Mouse (Mus musculus) ovary, postnatal 10 days (tissue): ENCODE results near the gene Ppp3ca.

Experiments
- DNase-seq: peaks from one replicate; pipeline ENCODE4 v3.0.0; 2022; ENCODE audit warnings: low spot score

Gene Ppp3ca

GRCm38 (mm10) chr3:136813886-136814285, 144.0 kb downstream of the Ppp3ca start:
- DNase-seq = no peak

GRCm38 (mm10) chr3:136814916-136815315, 145.0 kb downstream of the Ppp3ca start:
- no peak for DNase-seq

GRCm38 (mm10) chr3:136816319-136816718, 146.4 kb downstream of the Ppp3ca start:
- no peak for DNase-seq

- no peak for DNase-seq
Measured at GRCm38 (mm10) chr3:136818997-136819396, 149.1 kb downstream of the Ppp3ca start.

GRCm38 (mm10) chr3:136821039-136821438, 151.1 kb downstream of the Ppp3ca start:
- DNase-seq = no peak

- no peak for DNase-seq
Measured at GRCm38 (mm10) chr3:136821993-136822392, 152.1 kb downstream of the Ppp3ca start.

GRCm38 (mm10) chr3:136822431-136822830, 152.5 kb downstream of the Ppp3ca start:
- DNase-seq = no peak

- no peak for DNase-seq
Measured at GRCm38 (mm10) chr3:136828451-136828850, 158.5 kb downstream of the Ppp3ca start.

GRCm38 (mm10) chr3:136829109-136829508, 159.2 kb downstream of the Ppp3ca start:
- no peak for DNase-seq

GRCm38 (mm10) chr3:136830687-136831220, 160.8 kb downstream of the Ppp3ca start:
- DNase-seq = no peak

- no peak for DNase-seq
Measured at GRCm38 (mm10) chr3:136833003-136833745, 163.2 kb downstream of the Ppp3ca start.

- DNase-seq = no peak
Measured at GRCm38 (mm10) chr3:136833893-136834292, 164.0 kb downstream of the Ppp3ca start.

GRCm38 (mm10) chr3:136835851-136836250, 165.9 kb downstream of the Ppp3ca start:
- DNase-seq = no peak

- DNase-seq = no peak
Measured at GRCm38 (mm10) chr3:136836319-136837193, 166.6 kb downstream of the Ppp3ca start.

- DNase-seq = no peak
Measured at GRCm38 (mm10) chr3:136837589-136837988, 167.7 kb downstream of the Ppp3ca start.

- no peak for DNase-seq
Measured at GRCm38 (mm10) chr3:136841282-136841681, 171.4 kb downstream of the Ppp3ca start.

- DNase-seq = no peak
Measured at GRCm38 (mm10) chr3:136842384-136842783, 172.5 kb downstream of the Ppp3ca start.

GRCm38 (mm10) chr3:136843811-136844491, 174.0 kb downstream of the Ppp3ca start:
- no peak for DNase-seq

- no peak for DNase-seq
Measured at GRCm38 (mm10) chr3:136849035-136849434, 179.1 kb downstream of the Ppp3ca start.

GRCm38 (mm10) chr3:136852921-136853320, 183.0 kb downstream of the Ppp3ca start:
- no peak for DNase-seq

- no peak for DNase-seq
Measured at GRCm38 (mm10) chr3:136853596-136853995, 183.7 kb downstream of the Ppp3ca start.

GRCm38 (mm10) chr3:136855996-136856395, 186.1 kb downstream of the Ppp3ca start:
- no peak for DNase-seq
